Mouse (Mus musculus) limb, embryonic 14.5 days (tissue): ENCODE results near the gene Vdac1. TPM values are rescaled to one million over a fixed set of nuclear protein-coding genes. Genes with fewer than 3 reads are reported as not detected.

Experiments
- ATAC-seq: fragments of 200-750 bp; cut with Nextera tagmentation; 2 replicates; pipeline ENCODE4 v1.8.0; 2017; ENCODE audit warnings: low read depth, moderate number of reproducible peaks, moderate TSS enrichment; ENCODE audit not compliant: low FRiP score
- DNase-seq: peaks from one replicate; pipeline ENCODE4 v3.0.0-alpha.2; 2015; ENCODE audit warnings: low spot score
- H3K27ac ChIP-seq: fragments of 300-500 bp; sonication (generic); replicated peaks from 2 replicates; pipeline ENCODE4 v1.5.1; 2014; ENCODE audit warnings: low read depth, mild to moderate bottlenecking, low read length, moderate library complexity, mixed read lengths
- H3K27me3 ChIP-seq: fragments of 300-500 bp; sonication (generic); 2 replicates; pipeline ENCODE4 v1.6.1; 2014; ENCODE audit warnings: low read length, mixed read lengths; ENCODE audit not compliant: control insufficient read depth, insufficient read depth
- H3K36me3 ChIP-seq: fragments of 300-500 bp; sonication (generic); 2 replicates; pipeline ENCODE4 v1.6.1; 2014; ENCODE audit warnings: mild to moderate bottlenecking, low read length, moderate library complexity, mixed read lengths; ENCODE audit not compliant: control insufficient read depth, insufficient read depth
- H3K4me1 ChIP-seq: fragments of 300-500 bp; sonication (generic); 2 replicates; pipeline ENCODE4 v1.6.1; 2014; ENCODE audit warnings: antibody characterized with exemption, low read length, mixed read lengths; ENCODE audit not compliant: control insufficient read depth, insufficient read depth
- H3K4me2 ChIP-seq: fragments of 300-500 bp; sonication (generic); replicated peaks from 2 replicates; pipeline ENCODE4 v1.6.1; 2014; ENCODE audit warnings: low read depth, mild to moderate bottlenecking, low read length, moderate library complexity; ENCODE audit not compliant: severe bottlenecking
- H3K4me3 ChIP-seq: fragments of 300-500 bp; sonication (generic); replicated peaks from 2 replicates; pipeline ENCODE4 v1.5.1; 2014; ENCODE audit warnings: low read length
- H3K9ac ChIP-seq: fragments of 300-500 bp; sonication (generic); 2 replicates; pipeline ENCODE4 v1.6.1; 2014; ENCODE audit warnings: mild to moderate bottlenecking, low read depth, low read length, moderate library complexity; ENCODE audit not compliant: severe bottlenecking
- H3K9me3 ChIP-seq: fragments of 300-500 bp; sonication (generic); 2 replicates; pipeline ENCODE4 v1.6.1; 2016; ENCODE audit warnings: low read length; ENCODE audit not compliant: control insufficient read depth
- POLR2A ChIP-seq: fragments of 200-500 bp; IDR thresholded peaks from 2 replicates; pipeline ENCODE4 v1.8.0; 2012; ENCODE audit warnings: inconsistent platforms, mild to moderate bottlenecking, moderate library complexity, borderline replicate concordance; ENCODE audit not compliant: insufficient read depth, insufficient read length; ENCODE audit errors: extremely low read depth
- WGBS: fragments of 180-500 bp; shearing (Covaris S2); extraction: QIAGEN DNeasy Blood & Tissue Kit; methylation state at CpG from one replicate; pipeline ENCODE4 v1.1.7; 2014; 5-methylcytosine and 5-hydroxymethylcytosine counted together
- polyA plus RNA-seq, 2 experiments: library from polyadenylated mRNA; depleted of rRNA in 1 of 2; stranded (reverse) in 1 of 2; unstranded in 1 of 2; fragments of >200 nt; fragmentation: Nextera tagmentation in 1 of 2; extraction: Ambion mirVana in 1 of 2; gene quantifications; 2 replicates each; pipeline versions ENCODE4 v1.2.1 to v1.2.3; 2012 to 2014

The Vdac1 gene
- polyA plus RNA-seq, 2 experiments: 158 to 218 TPM

DNA sequence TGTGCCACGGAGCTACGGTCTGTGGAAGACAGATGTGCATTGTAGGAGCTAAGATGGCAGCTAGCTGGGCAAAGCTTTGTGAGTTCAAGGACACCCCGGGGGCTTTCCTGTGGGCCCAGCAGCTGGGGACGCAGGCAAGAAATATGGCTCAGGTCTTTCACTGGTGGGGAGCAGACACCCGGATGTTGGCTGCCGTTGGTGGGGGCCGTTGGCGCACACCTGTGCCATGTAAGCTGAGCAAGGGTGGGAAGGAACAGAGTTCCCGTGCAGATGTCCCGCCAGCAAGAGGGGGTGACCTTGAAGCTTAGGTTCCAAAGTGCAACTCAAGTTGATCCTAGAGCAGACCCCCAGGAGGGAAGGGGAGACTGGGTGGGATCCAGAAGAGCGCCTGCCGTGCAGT is 21.1 kb upstream of the Vdac1 start:
- H3K27ac ChIP-seq: no peak overlapping the region
- H3K27me3 ChIP-seq: no peaks in the 10 kb centered on the region
- no peak for DNase-seq
- 86% methylated on average over 12 of the region's 12 CpGs for WGBS
- no peak overlapping the region for H3K9ac ChIP-seq
- ATAC-seq: no peak
- H3K4me3 ChIP-seq: no peak overlapping the region
- no peak overlapping the region for H3K4me2 ChIP-seq
- no peak for TF ChIP-seq POLR2A
- H3K9me3 ChIP-seq: 0 out of 2 replicates have a peak, but pooled peaks cover 3% of the 10 kb centered on the region
- no peaks in the 10 kb centered on the region for H3K4me1 ChIP-seq
- H3K36me3 ChIP-seq: no peaks in the 10 kb centered on the region

DNA sequence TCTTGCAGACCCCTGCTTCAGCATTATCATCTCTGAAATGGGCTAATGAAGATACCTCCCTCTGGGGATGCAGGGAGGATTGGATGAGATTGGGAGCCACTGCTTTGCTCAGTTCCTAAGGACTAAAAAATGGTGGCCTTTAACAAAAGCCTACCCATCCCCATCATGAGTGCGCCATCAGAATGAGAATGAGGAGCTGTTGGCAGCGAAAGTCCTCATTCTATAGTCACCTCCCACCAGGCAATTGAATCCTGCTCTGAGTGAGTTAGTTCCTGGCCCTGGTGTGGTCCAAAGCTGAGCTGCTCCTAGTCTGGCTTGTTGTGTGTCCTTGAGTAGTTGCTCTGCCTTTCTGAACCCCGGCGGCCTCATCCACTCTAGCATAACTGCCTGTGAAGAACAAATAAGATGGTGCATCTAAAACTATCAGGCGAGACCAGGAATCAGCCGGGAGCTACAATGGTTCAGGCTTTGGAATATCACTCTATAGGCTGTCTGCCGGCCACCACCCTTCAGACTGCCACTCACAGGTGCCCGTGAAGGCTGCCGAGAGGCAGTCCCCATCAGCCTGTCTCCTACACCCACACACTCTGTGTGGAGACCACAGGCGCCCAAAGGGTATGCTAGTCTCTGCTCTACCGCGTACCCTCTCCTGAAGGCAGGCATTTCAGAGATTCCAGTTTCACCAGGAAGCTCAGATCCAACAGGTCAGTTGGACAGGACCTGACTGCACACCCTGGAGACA is 20.4 kb upstream of the Vdac1 start:
- Histone ChIP-seq H3K27ac (no peak overlapping the region), H3K27me3 (no peaks in the 10 kb centered on the region), H3K4me3 (no peak overlapping the region), H3K9me3 (0 out of 2 replicates have a peak, but pooled peaks cover under 1% of the 10 kb centered on the region), H3K4me2 (no peak overlapping the region), H3K9ac (no peak overlapping the region), H3K36me3 (no peaks in the 10 kb centered on the region), H3K4me1 (no peaks in the 10 kb centered on the region)
- DNase-seq (no peak), ATAC-seq (no peak)
- WGBS: 88% methylated on average over 12 of the region's 12 CpGs
- TF ChIP-seq POLR2A: no peak

DNA sequence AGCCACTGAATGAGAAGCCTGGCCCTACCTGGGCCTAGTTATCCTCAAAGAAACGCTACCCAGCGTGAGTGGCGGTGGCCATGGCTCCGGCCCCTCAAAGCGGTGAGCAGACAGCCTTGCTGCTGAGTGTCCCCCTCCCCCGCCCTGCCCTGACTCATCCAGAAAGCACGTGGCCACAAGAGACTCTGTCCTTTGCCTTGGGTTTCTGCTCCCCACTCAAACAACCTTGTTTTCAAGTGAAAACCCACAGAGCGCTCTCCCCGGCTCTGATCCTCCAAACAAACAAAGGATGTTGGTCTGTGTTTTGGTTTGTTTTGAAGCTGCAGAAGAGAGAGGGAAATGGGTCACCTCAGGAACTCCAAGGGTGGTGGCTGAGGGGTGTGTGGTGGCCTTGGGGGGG is 19.7 kb upstream of the Vdac1 start:
- Histone ChIP-seq H3K4me1 (0 out of 2 replicates have a peak, but pooled peaks cover 2% of the 10 kb centered on the region), H3K27ac (no peak overlapping the region), H3K9ac (no peak overlapping the region), H3K4me2 (no peak overlapping the region), H3K27me3 (no peaks in the 10 kb centered on the region), H3K36me3 (no peaks in the 10 kb centered on the region), H3K9me3 (no peaks in the 10 kb centered on the region), H3K4me3 (no peak overlapping the region)
- WGBS: 40% methylated on average over 9 of the region's 9 CpGs
- DNase-seq (no peak), ATAC-seq (no peak)
- no peak for TF ChIP-seq POLR2A

DNA sequence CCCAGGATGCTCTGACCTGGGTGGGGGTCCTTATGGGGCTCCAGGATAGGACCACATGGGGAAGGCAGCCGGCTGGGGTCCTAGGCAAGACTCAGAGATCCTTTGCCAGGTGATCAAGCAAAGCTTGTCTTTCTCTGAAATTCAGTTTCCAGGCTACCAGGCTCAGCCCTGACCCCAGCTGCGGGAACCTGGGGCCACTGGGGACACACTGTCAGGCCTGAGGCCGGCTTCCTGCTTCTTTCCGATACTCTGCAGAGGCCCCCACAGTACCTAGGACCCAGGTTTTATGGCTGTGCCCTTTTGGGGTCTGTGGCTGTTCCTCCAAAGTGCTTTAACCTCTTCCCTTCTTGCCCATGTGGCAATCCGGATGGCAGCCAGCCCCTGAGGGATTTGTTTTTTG is 19.2 kb upstream of the Vdac1 start:
- Histone ChIP-seq H3K27me3 (no peaks in the 10 kb centered on the region), H3K36me3 (no peaks in the 10 kb centered on the region), H3K9me3 (no peaks in the 10 kb centered on the region), H3K4me3 (no peak overlapping the region), H3K9ac (no peak overlapping the region), H3K27ac (no peak overlapping the region), H3K4me1 (0 out of 2 replicates have a peak, but pooled peaks cover 4% of the 10 kb centered on the region), H3K4me2 (no peak overlapping the region)
- ATAC-seq (no peak), DNase-seq (no peak)
- no peak for TF ChIP-seq POLR2A
- 81% methylated on average over 5 of the region's 5 CpGs for WGBS

DNA sequence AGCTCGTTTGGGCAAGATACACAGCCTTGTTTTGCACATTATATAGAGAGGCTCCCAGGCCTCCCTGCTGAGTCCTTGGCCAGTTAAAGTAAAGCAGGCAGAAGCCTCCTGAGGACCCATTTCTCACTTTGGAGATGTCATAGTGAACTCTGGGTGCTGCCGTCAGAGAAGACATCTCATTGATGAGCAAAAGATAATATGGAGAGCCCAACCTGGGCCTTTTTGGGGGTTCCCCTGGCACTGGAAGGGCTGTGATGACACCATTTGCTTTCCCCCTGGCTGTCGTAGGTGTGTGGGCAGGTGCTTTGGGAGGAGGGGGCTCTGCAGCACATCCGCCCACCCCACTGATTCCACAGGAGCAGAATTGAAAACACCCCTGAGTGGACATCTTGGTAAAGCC is 18.4 kb upstream of the Vdac1 start:
- Histone ChIP-seq H3K4me3 (no peak overlapping the region), H3K36me3 (no peaks in the 10 kb centered on the region), H3K4me2 (no peak overlapping the region), H3K9ac (no peak overlapping the region), H3K4me1 (0 out of 2 replicates have a peak, but pooled peaks cover 4% of the 10 kb centered on the region), H3K27me3 (no peaks in the 10 kb centered on the region), H3K9me3 (no peaks in the 10 kb centered on the region), H3K27ac (no peak overlapping the region)
- ATAC-seq (no peak), DNase-seq (no peak)
- no peak for TF ChIP-seq POLR2A
- WGBS: 87% methylated on average over 4 of the region's 4 CpGs
